Comparison of ENCODE assay signal across 7 mouse cellular contexts in genomic region chr1:171379935-171380599, GRCm38 (mm10). TPM values are rescaled to one million over a fixed set of nuclear protein-coding genes. Genes with fewer than 3 reads are reported as not detected.
A peak's percentile ranks its signal among the peaks of the same experiment; 100 is the strongest.
DNase-seq lines count a peak whose midpoint lies in the region; ATAC-seq lines count a peak whose summit lies in the region.

No protein-coding gene starts in this region.

- H3K4me1 ChIP-seq in intestine, embryonic 15.5 days (replicated peaks), result peaks cover 22% of the 10 kb centered on the region

- no peaks in the 10 kb centered on the region for H3K9me3 ChIP-seq in intestine, embryonic 15.5 days

- 7% methylated on average over 31 of the region's 31 CpGs for WGBS in intestine, embryonic 15.5 days

- intact Hi-C loops in gastrocnemius, postnatal 36 days (cut with DNase I), result no loop called here
- intact Hi-C loops in left cerebral cortex, postnatal 25 days (cut with DNase I), result loop anchor here (2.0 to 5.0 kb wide), 2 partner anchors 19 to 97 kb away; partner anchors contain the start of gene Klhdc9

- H3K4me3 ChIP-seq in intestine, embryonic 15.5 days (replicated peaks), result peak overlapping the region; percentile 23

- H3K9ac ChIP-seq in intestine, embryonic 15.5 days, result no peak overlapping the region; the same call in 1 of the 2 replicates

- DNase-seq in adrenal gland, adult 8-10 months, result peak; percentile 57
- DNase-seq in embryo, embryonic 10.5 days (ENCODE audit: low spot score), result peak; percentile 85
- DNase-seq in gastrocnemius, postnatal 36 days, result peak; percentile 53 to 64
- peak; percentile 68 to 75 for DNase-seq in left cerebral cortex, postnatal 25 days (ENCODE audit: low spot score in 2 of 2)
- DNase-seq in right cerebral cortex, postnatal 14 days, result peak; percentile 77

- peak; percentile 39 for ATAC-seq in intestine, embryonic 15.5 days
- peak; percentile 90 for ATAC-seq in megakaryocyte-erythroid progenitor cell, adult 5-6 weeks (replicated peaks; ENCODE audit: low FRiP score, low TSS enrichment, poor library complexity, severe bottlenecking)

- peak overlapping the region; percentile 61 for H3K4me2 ChIP-seq in intestine, embryonic 15.5 days (replicated peaks)

- H3K36me3 ChIP-seq in intestine, embryonic 15.5 days, result no peaks in the 10 kb centered on the region

- H3K27me3 ChIP-seq in intestine, embryonic 15.5 days (replicated peaks), result 0 out of 2 replicates have a peak, but pooled peaks cover 3% of the 10 kb centered on the region

- no peak overlapping the region for H3K27ac ChIP-seq in intestine, embryonic 15.5 days

RNA-seq across cellular contexts. Expression of gene Arhgap30, which starts 8.7 kb away (rescaled TPM):
- 1 to 10 TPM; 3.4 to 7.5 (median 5.5) TPM for total RNA-seq in adrenal gland, adult 8-10 months (2022)
- total RNA-seq in gastrocnemius, postnatal 36 days (2021), result under 1 TPM; 0.94 to 0.99 TPM
- polyA plus RNA-seq in intestine, embryonic 15.5 days (2015; fragmentation: Nextera tagmentation; extraction: Ambion mirVana), result 2.2 and 2.4 TPM in 2 replicates
- total RNA-seq in left cerebral cortex, postnatal 25 days (2021), result 1 to 10 TPM; 1.9 to 2.8 TPM
- total RNA-seq in megakaryocyte-erythroid progenitor cell, adult 5-6 weeks (2014; fragmentation: Nextera tagmentation), result 11.8 and 20.7 TPM in 2 replicates
- 18.7 and 28.7 TPM in 2 replicates for total RNA-seq in megakaryocyte-erythroid progenitor cell, adult 5-6 weeks (2017)

RNA-seq across cellular contexts. Expression of gene Nectin4, which starts 10.2 kb away (rescaled TPM):
- total RNA-seq in adrenal gland, adult 8-10 months (2022), result under 1 TPM; 0.10 to 0.54 (median 0.31) TPM
- total RNA-seq in gastrocnemius, postnatal 36 days (2021), result under 1 TPM in 1 of 2 experiments, not detected in 1; 0.07 TPM
- polyA plus RNA-seq in intestine, embryonic 15.5 days (2015; fragmentation: Nextera tagmentation; extraction: Ambion mirVana), result 3.7 and 3.8 TPM in 2 replicates
- 1 to 10 TPM; 1.9 to 2.1 TPM for total RNA-seq in left cerebral cortex, postnatal 25 days (2021)
- total RNA-seq in megakaryocyte-erythroid progenitor cell, adult 5-6 weeks (2014; fragmentation: Nextera tagmentation), result not detected in 2 replicates
- total RNA-seq in megakaryocyte-erythroid progenitor cell, adult 5-6 weeks (2017), result 0.14 and 0.27 TPM in 2 replicates

RNA-seq across cellular contexts. Expression of gene Klhdc9, which starts 19.5 kb away (rescaled TPM):
- total RNA-seq in adrenal gland, adult 8-10 months (2022), result 10 to 100 TPM in 1 of 4 experiments, 1 to 10 TPM in 3; 1.7 to 13.1 (median 6.2) TPM
- not detected for total RNA-seq in gastrocnemius, postnatal 36 days (2021)
- polyA plus RNA-seq in intestine, embryonic 15.5 days (2015; fragmentation: Nextera tagmentation; extraction: Ambion mirVana), result 0.94 and 1.0 TPM in 2 replicates
- total RNA-seq in left cerebral cortex, postnatal 25 days (2021), result 1 to 10 TPM; 6.2 TPM
- 0.20 TPM in 1 of 2 replicates, not detected in the other for total RNA-seq in megakaryocyte-erythroid progenitor cell, adult 5-6 weeks (2014; fragmentation: Nextera tagmentation)
- 0.80 TPM in 1 of 2 replicates, not detected in the other for total RNA-seq in megakaryocyte-erythroid progenitor cell, adult 5-6 weeks (2017)

RNA-seq across cellular contexts. Expression of gene Usf1, which starts 31.0 kb away (rescaled TPM):
- 10 to 100 TPM; 61.4 to 94.4 (median 75.4) TPM for total RNA-seq in adrenal gland, adult 8-10 months (2022)
- 10 to 100 TPM; 25.7 to 27.7 TPM for total RNA-seq in gastrocnemius, postnatal 36 days (2021)
- polyA plus RNA-seq in intestine, embryonic 15.5 days (2015; fragmentation: Nextera tagmentation; extraction: Ambion mirVana), result 62.1 and 62.5 TPM in 2 replicates
- 100 to 1,000 TPM; 105 TPM for total RNA-seq in left cerebral cortex, postnatal 25 days (2021)
- 24.1 and 32.0 TPM in 2 replicates for total RNA-seq in megakaryocyte-erythroid progenitor cell, adult 5-6 weeks (2014; fragmentation: Nextera tagmentation)
- 46.2 and 60.5 TPM in 2 replicates for total RNA-seq in megakaryocyte-erythroid progenitor cell, adult 5-6 weeks (2017)

RNA-seq across cellular contexts. Expression of gene Pfdn2, which starts 34.6 kb away (rescaled TPM):
- 100 to 1,000 TPM in 2 of 4 experiments, 10 to 100 TPM in 2; 76.7 to 184 (median 115) TPM for total RNA-seq in adrenal gland, adult 8-10 months (2022)
- total RNA-seq in gastrocnemius, postnatal 36 days (2021), result 10 to 100 TPM; 85.7 to 91.7 TPM
- polyA plus RNA-seq in intestine, embryonic 15.5 days (2015; fragmentation: Nextera tagmentation; extraction: Ambion mirVana), result 96.9 and 104 TPM in 2 replicates
- total RNA-seq in left cerebral cortex, postnatal 25 days (2021), result 100 to 1,000 TPM; 154 to 158 TPM
- 45.1 and 97.3 TPM in 2 replicates for total RNA-seq in megakaryocyte-erythroid progenitor cell, adult 5-6 weeks (2014; fragmentation: Nextera tagmentation)
- 66.2 and 101 TPM in 2 replicates for total RNA-seq in megakaryocyte-erythroid progenitor cell, adult 5-6 weeks (2017)
